Mouse (Mus musculus): ENCODE results near the gene Paics.
"Not testable (repeated sequence)": the region's sequence is repeated elsewhere in the genome, so short reads cannot be mapped to it uniquely, and the experiment has no call there.

Gene Paics

GRCm38 (mm10) chr5:76951106-76952027, at the start of gene Paics, which contains the start of gene Ppat:
Paics (plus strand) TSS chr5:76951307.
Ppat (minus strand) TSS chr5:76951578.
- DNase-seq: peak; percentile 97

GRCm38 (mm10) chr5:76902131-76902530, 49.0 kb upstream of the Paics start:
- no peak for DNase-seq

GRCm38 (mm10) chr5:76904713-76905404, 46.2 kb upstream of the Paics start:
- no peak for DNase-seq

GRCm38 (mm10) chr5:76905405-76906154, 45.5 kb upstream of the Paics start, which contains the start of gene Aasdh:
Aasdh (minus strand) TSS chr5:76905514.
- peak; percentile 92 for DNase-seq

- no peak for DNase-seq
These were observed 45.0 kb upstream of the Paics start for GRCm38 (mm10) chr5:76906155-76906499.

- no peak for DNase-seq
These were observed 40.3 kb upstream of the Paics start for GRCm38 (mm10) chr5:76910807-76911206.

- not testable (repeated sequence) for DNase-seq
These were observed 38.6 kb upstream of the Paics start for GRCm38 (mm10) chr5:76912522-76912921.

- no peak for DNase-seq
These were observed 28.3 kb upstream of the Paics start for GRCm38 (mm10) chr5:76922833-76923232.

GRCm38 (mm10) chr5:76923428-76923827, 27.7 kb upstream of the Paics start:
- DNase-seq: peak; percentile 35

- DNase-seq: no peak
These were observed 26.8 kb upstream of the Paics start for GRCm38 (mm10) chr5:76924296-76924695.

GRCm38 (mm10) chr5:76928124-76928832, 22.8 kb upstream of the Paics start:
- peak; percentile 51 for DNase-seq

GRCm38 (mm10) chr5:76929180-76929877, 21.8 kb upstream of the Paics start:
- DNase-seq: no peak

- DNase-seq: no peak
These were observed 11.4 kb upstream of the Paics start for GRCm38 (mm10) chr5:76939717-76940116.

- no peak for DNase-seq
These were observed 9.1 kb upstream of the Paics start for GRCm38 (mm10) chr5:76941975-76942374.

- DNase-seq: no peak
These were observed 8.6 kb upstream of the Paics start for GRCm38 (mm10) chr5:76942505-76942904.

- no peak for DNase-seq
These were observed 6.0 kb upstream of the Paics start for GRCm38 (mm10) chr5:76944965-76945677.

- DNase-seq: no peak
These were observed 5.5 kb upstream of the Paics start for GRCm38 (mm10) chr5:76945678-76946033.

- no peak for DNase-seq
These were observed 4.0 kb upstream of the Paics start for GRCm38 (mm10) chr5:76947142-76947541.

GRCm38 (mm10) chr5:76947758-76948157, 3.3 kb upstream of the Paics start:
- DNase-seq: no peak

- DNase-seq: no peak
These were observed 583 bp upstream of the Paics start for GRCm38 (mm10) chr5:76950343-76951105.

All from layer of hippocampus, adult 9-11 months (tissue).